Mouse (Mus musculus): ENCODE data around the gene Pgap1. TPM values are rescaled to one million over a fixed set of nuclear protein-coding genes. Genes with fewer than 3 reads are reported as not detected.

Gene Pgap1
- total RNA-seq, 1 experiment from 2014 or later: 159 TPM

Other genes starting within 250 kb of the Pgap1 start
- gene Gtf3c3, start 118.7 kb downstream of the Pgap1 start, total RNA-seq (2017): 19.8 and 23.4 TPM in 2 replicates

Measured in neutrophil, adult 5-6 weeks (primary cell).